Mouse (Mus musculus): ENCODE measurements around the gene Rcan2.

- no peak for TF ChIP-seq CTCF (conservative IDR thresholded peaks at IDR 0.05; ENCODE audit: low read length)
- no peak for TF ChIP-seq POU5F1 (IDR thresholded peaks at IDR 0.05; ENCODE audit: borderline replicate concordance, low read length)
Observed at GRCm38 (mm10) chr17:43791751-43792150, 9.4 kb upstream of the Rcan2 start.

Measured in E14TG2a.4 (cell line).